Mouse (Mus musculus) midbrain, embryonic 11.5 days (tissue): ENCODE measurements around the gene Wdhd1. TPM values are rescaled to one million over a fixed set of nuclear protein-coding genes. Genes with fewer than 3 reads are reported as not detected.
A peak's percentile ranks its signal among the peaks of the same experiment; 100 is the strongest.

Source experiments
- ATAC-seq: fragments of 200-750 bp; cut with Nextera tagmentation; 2 replicates; pipeline ENCODE4 v1.8.0; 2017; ENCODE audit warnings: moderate TSS enrichment, moderate library complexity; ENCODE audit not compliant: low FRiP score
- DNase-seq: peaks from one replicate; pipeline ENCODE4 v3.0.0; 2015; ENCODE audit warnings: low spot score; ENCODE audit errors: missing footprints
- H3K27ac ChIP-seq: fragments of 300-500 bp; sonication (generic); 2 replicates; pipeline ENCODE4 v1.5.1; 2014; ENCODE audit warnings: low read depth, low read length
- H3K27me3 ChIP-seq: fragments of 300-500 bp; sonication (generic); 2 replicates; pipeline ENCODE4 v1.6.1; 2014; ENCODE audit warnings: mild to moderate bottlenecking, low read length, moderate library complexity, mixed read lengths; ENCODE audit not compliant: control insufficient read depth, insufficient read depth
- H3K36me3 ChIP-seq: fragments of 300-500 bp; sonication (generic); 2 replicates; pipeline ENCODE4 v1.6.1; 2014; ENCODE audit warnings: mild to moderate bottlenecking, low read length, moderate library complexity, mixed read lengths; ENCODE audit not compliant: control insufficient read depth, insufficient read depth
- H3K4me1 ChIP-seq: fragments of 300-500 bp; sonication (generic); 2 replicates; pipeline ENCODE4 v1.6.1; 2014; ENCODE audit warnings: low read length; ENCODE audit not compliant: control insufficient read depth, insufficient read depth
- H3K4me2 ChIP-seq: fragments of 300-500 bp; sonication (generic); 2 replicates; pipeline ENCODE4 v1.6.1; 2014; ENCODE audit warnings: mild to moderate bottlenecking, moderate library complexity
- H3K4me3 ChIP-seq: fragments of 300-500 bp; sonication (generic); 2 replicates; pipeline ENCODE4 v1.5.1; 2014; ENCODE audit warnings: low read depth, low read length
- H3K9ac ChIP-seq: fragments of 300-500 bp; sonication (generic); 2 replicates; pipeline ENCODE4 v1.6.1; 2014; ENCODE audit warnings: low read length
- H3K9me3 ChIP-seq: fragments of 300-500 bp; sonication (generic); 2 replicates; pipeline ENCODE4 v1.6.1; 2016; ENCODE audit warnings: low read length; ENCODE audit not compliant: control insufficient read depth
- WGBS: fragments of 180-500 bp; shearing (Covaris S2); extraction: QIAGEN DNeasy Blood & Tissue Kit; methylation state at CpG from one replicate; pipeline ENCODE4 v1.1.7; 2014; 5-methylcytosine and 5-hydroxymethylcytosine counted together
- polyA plus RNA-seq: library from polyadenylated mRNA; unstranded; fragments of >200 nt; fragmentation: Nextera tagmentation; extraction: Ambion mirVana; gene quantifications from 2 replicates; pipeline ENCODE4 v1.2.1, GENCODE M21; 2014

The Wdhd1 gene
- polyA plus RNA-seq, 1 experiment from 2014 or later = 47.3 TPM

DNA sequence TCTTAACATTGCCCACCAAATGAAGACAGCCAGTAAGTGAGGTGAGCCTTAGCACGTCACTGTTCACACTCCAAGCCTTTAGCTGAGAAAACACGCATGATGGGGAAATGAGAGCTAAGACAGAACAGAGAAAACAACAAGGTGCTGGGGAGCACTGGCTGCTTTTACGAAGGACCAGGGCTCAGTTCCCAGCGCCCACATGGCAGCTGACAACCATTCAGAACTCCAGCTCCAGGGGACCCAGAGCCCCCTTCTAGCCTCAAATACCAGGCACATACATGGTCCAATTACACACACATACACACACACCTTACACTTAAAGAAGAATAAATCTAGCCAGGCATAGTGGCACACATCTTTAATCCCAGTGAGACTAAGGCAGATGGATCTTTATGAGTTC is 7.6 kb downstream of the Wdhd1 start:
- H3K9me3 ChIP-seq = no peaks in the 10 kb centered on the region
- no peak overlapping the region for H3K4me2 ChIP-seq
- 93% methylated on average over 4 of the region's 4 CpGs for WGBS
- H3K4me3 ChIP-seq = no peak overlapping the region
- ATAC-seq (no peak), DNase-seq (peak; percentile 56)
- H3K27me3 ChIP-seq = no peaks in the 10 kb centered on the region
- H3K27ac ChIP-seq = no peak overlapping the region
- H3K9ac ChIP-seq = no peak overlapping the region
- H3K4me1 ChIP-seq = no peaks in the 10 kb centered on the region
- H3K36me3 ChIP-seq = peaks cover 19% of the 10 kb centered on the region; the same call in 1 of the 2 replicates

DNA sequence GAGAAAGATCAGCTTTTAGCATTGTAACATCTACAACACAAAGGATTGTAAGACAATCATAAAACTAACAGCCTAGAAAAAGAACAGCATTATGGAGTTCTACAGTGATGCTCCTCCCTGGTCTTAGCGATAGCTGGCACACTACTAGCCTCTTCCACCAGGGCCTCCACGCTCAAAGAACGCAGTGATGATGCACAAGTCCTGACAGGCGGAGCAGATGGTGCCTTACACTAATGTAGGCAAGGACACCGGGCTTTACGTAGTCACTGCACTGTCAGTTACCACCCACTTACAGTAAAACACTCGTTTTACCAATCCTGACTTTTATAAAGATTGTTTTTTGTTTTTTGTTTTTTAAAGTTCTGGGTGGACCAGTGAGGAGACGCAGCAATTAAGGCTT is 10.8 kb downstream of the Wdhd1 start:
- H3K36me3 ChIP-seq = peaks cover 18% of the 10 kb centered on the region; the same call in 1 of the 2 replicates
- WGBS = 93% methylated on average over 8 of the region's 8 CpGs
- H3K9ac ChIP-seq = no peak overlapping the region
- ATAC-seq = no peak
- DNase-seq = no peak
- H3K27me3 ChIP-seq = no peaks in the 10 kb centered on the region
- H3K9me3 ChIP-seq = no peaks in the 10 kb centered on the region
- H3K4me2 ChIP-seq = no peak overlapping the region
- no peak overlapping the region for H3K27ac ChIP-seq
- H3K4me1 ChIP-seq = no peaks in the 10 kb centered on the region
- H3K4me3 ChIP-seq = no peak overlapping the region

DNA sequence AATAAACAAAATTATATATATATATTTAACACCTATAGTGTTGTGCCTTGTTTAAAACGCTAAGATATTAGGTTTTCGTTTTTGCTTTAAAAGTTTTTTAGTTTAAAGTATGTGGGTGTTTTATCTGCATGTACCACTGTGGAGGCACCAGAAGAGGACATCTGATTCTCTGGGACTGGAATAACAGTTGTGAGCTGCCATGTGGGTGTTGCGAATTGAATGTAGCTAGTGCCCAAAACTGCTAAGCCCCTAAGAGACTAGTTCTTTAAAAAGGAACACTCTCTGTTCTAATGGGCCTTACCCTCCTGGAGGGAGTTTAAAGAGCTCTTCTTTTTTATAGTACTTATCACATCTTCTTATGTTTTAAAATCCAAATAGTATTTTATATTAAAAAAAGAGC is 11.8 kb downstream of the Wdhd1 start:
- Histone ChIP-seq H3K4me3 (no peak overlapping the region), H3K36me3 (peaks cover 16% of the 10 kb centered on the region; the same call in 1 of the 2 replicates)

DNA sequence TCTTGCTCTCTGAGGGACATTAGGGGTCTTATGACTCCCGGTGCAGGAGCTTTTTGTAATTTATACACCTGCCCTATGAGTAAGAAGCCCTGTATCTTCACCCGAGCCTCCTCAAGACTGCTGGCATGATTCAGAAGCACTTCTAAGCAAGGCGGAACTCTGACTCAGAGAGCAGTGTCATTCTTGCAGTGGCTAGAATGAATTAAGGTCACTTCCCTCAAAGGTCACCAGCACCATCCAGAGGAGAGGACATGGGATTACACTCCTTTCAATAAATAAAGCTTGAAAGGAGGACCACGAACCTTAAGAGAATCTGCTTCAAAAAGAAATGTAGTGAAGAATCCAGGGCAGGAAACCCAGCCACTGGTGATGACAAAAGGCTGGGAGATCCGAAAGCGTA is 26.8 kb downstream of the Wdhd1 start:
- 88% methylated on average over 6 of the region's 6 CpGs for WGBS
- Histone ChIP-seq H3K4me3 (no peak overlapping the region), H3K27me3 (no peaks in the 10 kb centered on the region), H3K27ac (no peak overlapping the region), H3K4me1 (no peaks in the 10 kb centered on the region), H3K4me2 (no peak overlapping the region), H3K9me3 (no peaks in the 10 kb centered on the region), H3K36me3 (peaks cover under 1% of the 10 kb centered on the region; the same call in 1 of the 2 replicates), H3K9ac (no peak overlapping the region)
- ATAC-seq (no peak), DNase-seq (no peak)

More for the DNA sequence above, 11.8 kb downstream of the Wdhd1 start:
- DNase-seq (no peak), ATAC-seq (no peak)
- Histone ChIP-seq H3K27me3 (no peaks in the 10 kb centered on the region), H3K4me2 (no peak overlapping the region), H3K9me3 (no peaks in the 10 kb centered on the region), H3K4me1 (no peaks in the 10 kb centered on the region), H3K27ac (no peak overlapping the region), H3K9ac (no peak overlapping the region)
- WGBS = 96% methylated on average over 3 of the region's 3 CpGs

DNA sequence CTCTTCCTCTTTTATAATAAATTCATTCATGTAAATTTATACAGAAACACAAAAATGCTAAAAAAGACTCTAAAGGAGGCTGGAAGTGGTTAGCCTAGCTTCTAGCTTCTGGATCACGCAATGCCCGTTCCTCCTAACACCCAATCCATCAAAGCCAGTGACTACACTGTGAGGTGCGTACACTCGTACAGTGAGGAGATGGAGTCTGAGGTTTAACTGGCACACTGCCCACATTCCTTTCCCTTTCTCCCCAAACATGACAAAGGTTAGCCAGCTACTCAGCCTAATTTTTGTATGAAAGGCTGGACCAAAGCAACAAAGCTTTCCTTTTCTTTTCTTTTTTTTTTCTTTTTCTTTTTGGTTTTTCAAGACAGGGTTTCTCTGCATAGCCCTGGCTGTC is 33.9 kb downstream of the Wdhd1 start:
- ATAC-seq = no peak
- Histone ChIP-seq H3K9me3 (no peaks in the 10 kb centered on the region), H3K4me3 (no peak overlapping the region), H3K27me3 (no peaks in the 10 kb centered on the region), H3K36me3 (peaks cover 5% of the 10 kb centered on the region; the same call in 1 of the 2 replicates), H3K27ac (no peak overlapping the region), H3K4me2 (no peak overlapping the region), H3K4me1 (no peaks in the 10 kb centered on the region), H3K9ac (no peak overlapping the region)
- DNase-seq = peak; percentile 53
- 92% methylated on average over 4 of the region's 4 CpGs for WGBS

DNA sequence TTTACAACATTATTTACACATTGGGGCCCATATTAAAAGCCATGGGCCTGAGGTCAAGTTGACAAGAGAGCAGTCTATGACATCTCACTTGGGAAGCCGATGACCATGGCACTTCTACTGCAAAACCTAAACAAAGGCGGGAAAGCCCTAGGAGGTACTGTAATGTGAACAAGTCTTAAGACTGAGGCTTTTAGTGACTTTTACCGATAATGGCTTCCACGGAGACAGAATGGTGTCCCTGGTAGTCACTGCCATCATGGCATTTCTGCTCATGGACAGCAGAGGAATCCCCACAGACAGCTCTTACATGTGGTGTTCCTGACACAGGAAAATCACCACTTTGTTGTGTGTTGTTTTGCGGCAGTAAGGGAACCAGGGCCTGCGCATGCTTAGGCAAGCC is 35.6 kb downstream of the Wdhd1 start:
- H3K36me3 ChIP-seq = peaks cover 5% of the 10 kb centered on the region; the same call in 1 of the 2 replicates
- DNase-seq = peak; percentile 61
- no peaks in the 10 kb centered on the region for H3K9me3 ChIP-seq
- H3K27ac ChIP-seq = no peak overlapping the region
- ATAC-seq = no peak
- no peaks in the 10 kb centered on the region for H3K4me1 ChIP-seq
- no peak overlapping the region for H3K4me3 ChIP-seq
- no peak overlapping the region for H3K4me2 ChIP-seq
- no peaks in the 10 kb centered on the region for H3K27me3 ChIP-seq
- WGBS = 92% methylated on average over 6 of the region's 6 CpGs
- H3K9ac ChIP-seq = no peak overlapping the region

DNA sequence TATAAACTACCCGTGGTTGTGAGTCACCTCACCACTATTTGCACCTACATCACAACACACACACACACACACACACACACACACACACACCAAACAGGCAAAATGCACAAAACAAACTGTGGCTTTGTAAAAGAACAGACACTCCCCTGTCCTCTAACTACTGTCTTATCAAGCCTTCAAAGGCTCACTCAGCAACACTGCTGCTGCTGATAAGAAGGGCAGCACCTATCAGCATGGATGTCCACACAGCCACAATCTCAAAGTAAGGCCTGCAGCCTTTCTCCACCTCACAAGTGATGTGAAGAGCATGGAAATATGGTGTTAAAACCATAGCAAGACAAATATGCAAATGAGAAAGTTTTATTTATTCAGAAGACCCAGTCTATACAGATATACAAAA is 36.1 kb downstream of the Wdhd1 start:
- H3K4me2 ChIP-seq = no peak overlapping the region
- WGBS = 81% methylated on average over 1 of the region's 1 CpGs
- ATAC-seq (no peak), DNase-seq (peak; percentile 21)
- H3K9ac ChIP-seq = no peak overlapping the region
- H3K4me3 ChIP-seq = no peak overlapping the region
- H3K9me3 ChIP-seq = no peaks in the 10 kb centered on the region; the same call in 1 of the 2 replicates
- H3K36me3 ChIP-seq = peaks cover 5% of the 10 kb centered on the region; the same call in 1 of the 2 replicates
- no peaks in the 10 kb centered on the region for H3K27me3 ChIP-seq
- H3K4me1 ChIP-seq = no peaks in the 10 kb centered on the region
- H3K27ac ChIP-seq = no peak overlapping the region

DNA sequence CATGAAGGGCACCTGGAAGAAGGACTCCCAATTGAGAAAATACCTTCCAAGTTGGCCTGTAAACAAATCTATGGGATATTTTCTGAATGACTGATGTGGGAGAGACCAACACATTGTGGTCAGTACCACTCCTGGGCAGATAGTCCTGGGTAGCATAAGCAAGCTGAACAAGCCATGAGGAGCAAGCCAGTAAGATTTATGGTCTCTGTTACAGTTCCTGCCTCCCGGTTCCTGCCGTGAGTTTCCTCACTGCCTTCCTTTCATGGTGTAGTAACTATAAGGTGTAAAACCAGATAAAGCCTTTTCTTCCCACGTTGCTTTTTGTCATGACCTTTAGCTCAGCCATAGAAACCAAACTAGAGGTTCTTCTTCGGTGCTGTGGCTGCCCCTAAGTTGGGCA is 39.4 kb downstream of the Wdhd1 start:
- ATAC-seq = no peak
- H3K27me3 ChIP-seq = no peaks in the 10 kb centered on the region
- H3K9ac ChIP-seq = no peak overlapping the region
- H3K4me2 ChIP-seq = no peak overlapping the region
- H3K27ac ChIP-seq = no peak overlapping the region
- 89% methylated on average over 4 of the region's 4 CpGs for WGBS
- no peaks in the 10 kb centered on the region; the same call in 1 of the 2 replicates for H3K9me3 ChIP-seq
- H3K4me3 ChIP-seq = no peak overlapping the region
- H3K36me3 ChIP-seq = no peaks in the 10 kb centered on the region; the same call in 1 of the 2 replicates
- peak; percentile 72 for DNase-seq
- no peaks in the 10 kb centered on the region for H3K4me1 ChIP-seq

DNA sequence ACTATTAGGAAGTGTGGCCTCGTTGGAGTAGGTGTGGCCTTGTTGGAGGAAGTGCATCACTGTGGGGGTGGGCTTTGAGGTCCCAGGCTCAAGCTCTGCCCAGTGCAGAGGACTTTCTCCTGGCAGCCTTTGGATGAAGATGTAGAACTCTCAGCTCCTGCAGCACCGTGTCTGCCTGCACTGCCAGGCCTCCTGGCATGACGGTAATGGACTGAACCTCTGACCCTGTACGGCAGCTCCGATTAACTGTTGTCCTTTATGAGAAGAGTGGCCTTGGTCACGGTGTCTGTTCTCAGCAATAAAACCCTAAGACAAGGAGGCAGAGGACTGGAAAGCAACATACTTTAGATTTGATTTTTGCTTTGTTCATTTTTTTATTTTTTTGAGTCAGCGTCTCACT is 40.2 kb downstream of the Wdhd1 start:
- Histone ChIP-seq H3K9me3 (no peaks in the 10 kb centered on the region; the same call in 1 of the 2 replicates), H3K9ac (no peak overlapping the region), H3K27me3 (no peaks in the 10 kb centered on the region), H3K4me3 (no peak overlapping the region), H3K4me1 (no peaks in the 10 kb centered on the region), H3K36me3 (no peaks in the 10 kb centered on the region; the same call in 1 of the 2 replicates), H3K4me2 (no peak overlapping the region), H3K27ac (no peak overlapping the region)
- DNase-seq = peak; percentile 4
- 93% methylated on average over 7 of the region's 7 CpGs for whole genome bisulfite sequencing
- ATAC-seq = no peak
